Mouse (Mus musculus) intestine, embryonic 14.5 days (tissue): ENCODE measurements around the gene Il6st. TPM values are rescaled to one million over a fixed set of nuclear protein-coding genes. Genes with fewer than 3 reads are reported as not detected.

Experiments
- ATAC-seq: fragments of 200-750 bp; cut with Nextera tagmentation; replicated peaks from 2 replicates; pipeline ENCODE4 v1.8.0; 2017; ENCODE audit warnings: low read depth, moderate number of reproducible peaks, moderate TSS enrichment, moderate library complexity; ENCODE audit not compliant: low FRiP score, low TSS enrichment
- DNase-seq: peaks from one replicate; pipeline ENCODE4 v3.0.0-alpha.2; 2018; ENCODE audit warnings: low spot score
- H3K27ac ChIP-seq: fragments of 300-500 bp; sonication (generic); 2 replicates; pipeline ENCODE4 v1.5.1; 2014; ENCODE audit warnings: low read depth, mild to moderate bottlenecking, control low read depth
- H3K27me3 ChIP-seq: fragments of 300-500 bp; sonication (generic); replicated peaks from 2 replicates; pipeline ENCODE4 v1.6.1; 2014; ENCODE audit warnings: low read length, control low read depth; ENCODE audit not compliant: control insufficient read depth, insufficient read depth
- H3K36me3 ChIP-seq: fragments of 300-500 bp; sonication (generic); 2 replicates; pipeline ENCODE4 v1.6.1; 2014; ENCODE audit warnings: low read length, control low read depth; ENCODE audit not compliant: control insufficient read depth, insufficient read depth
- H3K4me1 ChIP-seq: fragments of 300-500 bp; sonication (generic); replicated peaks from 2 replicates; pipeline ENCODE4 v1.6.1; 2014; ENCODE audit warnings: low read length, control low read depth, mixed read lengths; ENCODE audit not compliant: control insufficient read depth, insufficient read depth
- H3K4me2 ChIP-seq: fragments of 300-500 bp; sonication (generic); 2 replicates; pipeline ENCODE4 v1.6.1; 2014; ENCODE audit warnings: low read length
- H3K4me3 ChIP-seq: fragments of 300-500 bp; sonication (generic); 2 replicates; pipeline ENCODE4 v1.5.1; 2014; ENCODE audit warnings: low read depth, low read length, control low read depth, mixed read lengths
- H3K9ac ChIP-seq: fragments of 300-500 bp; sonication (generic); 2 replicates; pipeline ENCODE4 v1.6.1; 2014; ENCODE audit warnings: mild to moderate bottlenecking, low read length
- H3K9me3 ChIP-seq: fragments of 300-500 bp; sonication (generic); 2 replicates; pipeline ENCODE4 v1.6.1; 2016; ENCODE audit warnings: low read length, control low read depth; ENCODE audit not compliant: control insufficient read depth
- WGBS: fragments of 180-500 bp; shearing (Covaris S2); extraction: QIAGEN DNeasy Blood & Tissue Kit; methylation state at CpG from one replicate; pipeline ENCODE4 v1.1.7; 2014; 5-methylcytosine and 5-hydroxymethylcytosine counted together
- polyA plus RNA-seq: library from polyadenylated mRNA; unstranded; fragments of >200 nt; fragmentation: Nextera tagmentation; extraction: Ambion mirVana; gene quantifications from 2 replicates; pipeline ENCODE4 v1.2.1, GENCODE M21; 2014

Gene Il6st
- polyA plus RNA-seq, 1 experiment from 2014 or later, result 46.5 TPM

- WGBS, result 24% methylated on average over 4 of the region's 4 CpGs
- no peak overlapping the region for H3K9ac ChIP-seq
Measured at GRCm38 (mm10) chr13:112536611-112537010, 72.7 kb downstream of the Il6st start.

GRCm38 (mm10) chr13:112537065-112537464 is 73.2 kb downstream of the Il6st start:
- H3K4me1 ChIP-seq, result peaks cover 7% of the 10 kb centered on the region; the same call in 1 of the 2 replicates
- ATAC-seq (no peak), DNase-seq (no peak)
- H3K4me3 ChIP-seq, result no peak overlapping the region
- no peak overlapping the region for H3K4me2 ChIP-seq
- no peaks in the 10 kb centered on the region for H3K27me3 ChIP-seq
- no peak overlapping the region for H3K27ac ChIP-seq
- H3K36me3 ChIP-seq, result no peaks in the 10 kb centered on the region
- H3K9ac ChIP-seq, result no peak overlapping the region
- no peaks in the 10 kb centered on the region for H3K9me3 ChIP-seq
- 81% methylated on average over 7 of the region's 7 CpGs for WGBS

More at GRCm38 (mm10) chr13:112536611-112537010, 72.7 kb downstream of the Il6st start:
- H3K4me2 ChIP-seq, result no peak overlapping the region
- no peaks in the 10 kb centered on the region for H3K36me3 ChIP-seq
- ATAC-seq (no peak), DNase-seq (no peak)
- H3K4me3 ChIP-seq, result no peak overlapping the region
- H3K4me1 ChIP-seq, result peaks cover 7% of the 10 kb centered on the region; the same call in 1 of the 2 replicates
- no peaks in the 10 kb centered on the region for H3K9me3 ChIP-seq
- no peak overlapping the region for H3K27ac ChIP-seq
- no peaks in the 10 kb centered on the region for H3K27me3 ChIP-seq

GRCm38 (mm10) chr13:112540616-112541015 is 76.7 kb downstream of the Il6st start:
- Histone ChIP-seq H3K27ac (no peak overlapping the region), H3K36me3 (no peaks in the 10 kb centered on the region), H3K4me3 (no peak overlapping the region), H3K4me2 (no peak overlapping the region), H3K9ac (no peak overlapping the region), H3K9me3 (no peaks in the 10 kb centered on the region), H3K27me3 (no peaks in the 10 kb centered on the region), H3K4me1 (peaks cover 7% of the 10 kb centered on the region; the same call in 1 of the 2 replicates)
- no peak for DNase-seq
- 46% methylated on average over 3 of the region's 3 CpGs for WGBS
- ATAC-seq, result no peak

- Histone ChIP-seq H3K4me3 (no peak overlapping the region), H3K9ac (no peak overlapping the region), H3K36me3 (no peaks in the 10 kb centered on the region), H3K27me3 (no peaks in the 10 kb centered on the region), H3K27ac (no peak overlapping the region), H3K4me1 (peaks cover 7% of the 10 kb centered on the region; the same call in 1 of the 2 replicates), H3K9me3 (no peaks in the 10 kb centered on the region), H3K4me2 (no peak overlapping the region)
- 61% methylated on average over 10 of the region's 10 CpGs for WGBS
- DNase-seq (no peak), ATAC-seq (no peak)
Measured at GRCm38 (mm10) chr13:112541223-112541975, 77.5 kb downstream of the Il6st start.

- no peak overlapping the region for H3K27ac ChIP-seq
- no peaks in the 10 kb centered on the region for H3K36me3 ChIP-seq
- ATAC-seq, result no peak
- H3K4me1 ChIP-seq, result no peaks in the 10 kb centered on the region
- no peak overlapping the region for H3K4me3 ChIP-seq
- H3K4me2 ChIP-seq, result no peak overlapping the region
- no peak overlapping the region for H3K9ac ChIP-seq
- no peak for DNase-seq
- H3K9me3 ChIP-seq, result no peaks in the 10 kb centered on the region
- 82% methylated on average over 7 of the region's 7 CpGs for WGBS
- H3K27me3 ChIP-seq, result no peaks in the 10 kb centered on the region
Measured at GRCm38 (mm10) chr13:112551641-112552548, 88.0 kb downstream of the Il6st start.

GRCm38 (mm10) chr13:112553304-112553703 is 89.4 kb downstream of the Il6st start:
- no peak overlapping the region for H3K9ac ChIP-seq
- ATAC-seq (no peak), DNase-seq (no peak)
- no peak overlapping the region for H3K4me2 ChIP-seq
- no peaks in the 10 kb centered on the region for H3K27me3 ChIP-seq
- H3K9me3 ChIP-seq, result no peaks in the 10 kb centered on the region
- no peak overlapping the region for H3K27ac ChIP-seq
- no peak overlapping the region for H3K4me3 ChIP-seq
- no peaks in the 10 kb centered on the region for H3K36me3 ChIP-seq
- 90% methylated on average over 5 of the region's 5 CpGs for WGBS
- H3K4me1 ChIP-seq, result no peaks in the 10 kb centered on the region

- WGBS, result 51% methylated on average over 2 of the region's 2 CpGs
- ATAC-seq, result no peak
- no peaks in the 10 kb centered on the region for H3K9me3 ChIP-seq
- H3K4me2 ChIP-seq, result no peak overlapping the region
- no peak for DNase-seq
- H3K27ac ChIP-seq, result no peak overlapping the region
- no peaks in the 10 kb centered on the region for H3K27me3 ChIP-seq
- H3K4me1 ChIP-seq, result no peaks in the 10 kb centered on the region
- no peak overlapping the region for H3K4me3 ChIP-seq
- no peaks in the 10 kb centered on the region for H3K36me3 ChIP-seq
- H3K9ac ChIP-seq, result no peak overlapping the region
Measured at GRCm38 (mm10) chr13:112556501-112556900, 92.6 kb downstream of the Il6st start.
